Mouse (Mus musculus) hindbrain, postnatal 0 days (tissue): ENCODE results near the gene Dlgap3. TPM values are rescaled to one million over a fixed set of nuclear protein-coding genes. Genes with fewer than 3 reads are reported as not detected.

Experiments used
- ATAC-seq: fragments of 200-750 bp; cut with Nextera tagmentation; 2 replicates; pipeline ENCODE4 v1.8.0; 2017; ENCODE audit warnings: mild to moderate bottlenecking, moderate TSS enrichment, moderate library complexity
- DNase-seq: peaks from one replicate; pipeline ENCODE4 v3.0.0-alpha.2; 2015; ENCODE audit warnings: low spot score
- H3K27ac ChIP-seq: fragments of 300-500 bp; sonication (generic); 2 replicates; pipeline ENCODE4 v1.5.1; 2014; ENCODE audit warnings: mild to moderate bottlenecking
- H3K27me3 ChIP-seq: fragments of 300-500 bp; sonication (generic); 2 replicates; pipeline ENCODE4 v1.6.1; 2014; ENCODE audit warnings: low read length, mixed read lengths; ENCODE audit not compliant: insufficient read depth
- H3K36me3 ChIP-seq: fragments of 300-500 bp; sonication (generic); 2 replicates; pipeline ENCODE4 v1.6.1; 2014; ENCODE audit warnings: low read length, mixed read lengths; ENCODE audit not compliant: insufficient read depth
- H3K4me1 ChIP-seq: fragments of 300-500 bp; sonication (generic); 2 replicates; pipeline ENCODE4 v1.6.1; 2014; ENCODE audit warnings: antibody characterized with exemption, low read length, mixed read lengths; ENCODE audit not compliant: insufficient read depth
- H3K4me2 ChIP-seq: fragments of 300-500 bp; sonication (generic); 2 replicates; pipeline ENCODE4 v1.6.1; 2014; ENCODE audit warnings: low read depth, mild to moderate bottlenecking, low read length, moderate library complexity, mixed read lengths
- H3K4me3 ChIP-seq: fragments of 300-500 bp; sonication (generic); 2 replicates; pipeline ENCODE4 v1.5.1; 2014; ENCODE audit warnings: low read length
- H3K9ac ChIP-seq: fragments of 300-500 bp; sonication (generic); replicated peaks from 2 replicates; pipeline ENCODE4 v1.6.1; 2014; ENCODE audit warnings: mild to moderate bottlenecking, low read length, moderate library complexity, mixed read lengths
- H3K9me3 ChIP-seq: fragments of 300-500 bp; sonication (generic); 2 replicates; pipeline ENCODE4 v1.6.1; 2016; ENCODE audit warnings: low read length, mixed read lengths
- CTCF ChIP-seq: IDR thresholded peaks from 2 replicates; pipeline ENCODE4 v1.5.1; 2016; ENCODE audit warnings: antibody characterized with exemption, control low read depth, low read depth
- WGBS: fragments of 180-500 bp; shearing (Covaris S2); extraction: QIAGEN DNeasy Blood & Tissue Kit; methylation state at CpG from one replicate; pipeline ENCODE4 v1.1.7; 2014; 5-methylcytosine and 5-hydroxymethylcytosine counted together
- polyA plus RNA-seq: library from polyadenylated mRNA; unstranded; fragments of >200 nt; fragmentation: Nextera tagmentation; extraction: Ambion mirVana; gene quantifications from 2 replicates; pipeline ENCODE4 v1.2.1, GENCODE M21; 2015
- total RNA-seq: library from RNA; depleted of rRNA; stranded (reverse); fragments of >200 nt; gene quantifications from 2 replicates; pipeline ENCODE4 v1.2.3, GENCODE M21; 2014

The Dlgap3 gene
- total and polyA plus RNA-seq, 2 experiments from 2014 or later = 34.2 to 153 TPM

DNA sequence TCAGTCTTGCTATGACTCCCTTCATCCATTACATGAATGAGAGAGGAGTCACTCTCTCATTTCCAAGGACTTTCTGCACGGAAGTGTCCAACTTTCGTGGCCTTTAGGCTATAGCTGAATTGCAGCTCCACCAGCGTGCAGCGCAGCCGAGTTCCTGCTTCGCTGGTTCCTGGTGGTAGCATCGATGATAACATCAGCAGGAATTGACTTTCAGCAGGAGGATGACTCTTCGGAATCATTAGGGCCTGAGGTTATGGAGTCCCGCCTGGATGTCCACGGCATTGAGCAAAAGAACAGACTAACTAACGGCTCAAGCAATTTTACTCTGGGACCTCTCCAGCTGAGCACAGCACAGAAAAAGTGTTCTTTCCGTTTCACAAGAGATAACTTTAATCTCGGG is 19.0 kb upstream of the Dlgap3 start:
- peaks cover 4% of the 10 kb centered on the region; the same call in 1 of the 2 replicates for H3K9me3 ChIP-seq
- DNase-seq = no peak
- H3K27me3 ChIP-seq = no peaks in the 10 kb centered on the region

DNA sequence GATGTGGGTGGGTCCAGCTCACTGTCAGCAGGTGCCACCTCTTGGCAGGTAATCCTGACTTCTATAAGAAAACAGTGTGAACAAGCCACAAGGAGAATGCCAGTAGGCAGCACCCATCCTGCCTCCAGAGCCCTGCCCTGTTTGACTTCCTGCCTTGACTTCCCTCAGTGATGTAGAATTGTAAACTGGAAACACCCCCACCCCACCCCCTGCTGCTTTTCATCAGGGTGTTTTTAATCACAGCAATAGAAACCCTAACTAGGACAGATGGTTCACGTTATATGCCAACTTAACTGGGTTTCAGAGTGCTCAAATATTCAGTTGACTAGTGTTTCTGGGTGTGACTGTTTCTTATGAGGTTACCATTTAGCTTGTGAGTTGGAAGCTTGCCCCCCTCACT is 15.7 kb upstream of the Dlgap3 start:
- Histone ChIP-seq H3K4me2 (no peak overlapping the region), H3K4me1 (no peaks in the 10 kb centered on the region), H3K27ac (no peak overlapping the region), H3K36me3 (no peaks in the 10 kb centered on the region), H3K9ac (no peak overlapping the region), H3K9me3 (peaks cover 3% of the 10 kb centered on the region; the same call in 1 of the 2 replicates), H3K27me3 (no peaks in the 10 kb centered on the region), H3K4me3 (no peak overlapping the region)
- DNase-seq (no peak), ATAC-seq (no peak)
- 66% methylated on average over 1 of the region's 1 CpGs for WGBS
- TF ChIP-seq CTCF = no peak

More for the DNA sequence above, 19.0 kb upstream of the Dlgap3 start:
- no peaks in the 10 kb centered on the region for H3K36me3 ChIP-seq
- H3K4me1 ChIP-seq = no peaks in the 10 kb centered on the region
- 82% methylated on average over 13 of the region's 13 CpGs for WGBS
- TF ChIP-seq CTCF = no peak
- ATAC-seq = no peak
- H3K27ac ChIP-seq = no peak overlapping the region
- no peak overlapping the region for H3K4me2 ChIP-seq
- no peak overlapping the region for H3K4me3 ChIP-seq
- no peak overlapping the region for H3K9ac ChIP-seq

DNA sequence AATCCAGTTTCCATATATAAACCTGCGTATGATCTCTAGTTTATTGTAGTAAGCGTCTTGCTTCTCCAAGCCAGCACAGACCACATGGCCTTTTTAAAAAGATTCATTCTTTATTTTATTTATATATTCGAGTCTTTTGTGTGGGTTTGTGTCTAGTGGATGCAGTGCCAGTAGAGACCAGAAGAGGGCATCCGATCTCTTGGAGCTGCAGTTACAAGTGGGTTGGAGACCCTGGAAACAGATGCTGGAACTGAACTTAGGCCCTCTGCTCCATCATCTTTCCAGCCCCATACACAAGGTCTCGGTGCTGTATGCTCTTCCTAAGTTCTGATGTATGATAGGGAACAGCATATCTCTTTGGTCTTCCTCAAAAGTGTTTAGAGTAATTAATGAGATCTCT is 13.2 kb upstream of the Dlgap3 start:
- WGBS = 67% methylated on average over 5 of the region's 5 CpGs

DNA sequence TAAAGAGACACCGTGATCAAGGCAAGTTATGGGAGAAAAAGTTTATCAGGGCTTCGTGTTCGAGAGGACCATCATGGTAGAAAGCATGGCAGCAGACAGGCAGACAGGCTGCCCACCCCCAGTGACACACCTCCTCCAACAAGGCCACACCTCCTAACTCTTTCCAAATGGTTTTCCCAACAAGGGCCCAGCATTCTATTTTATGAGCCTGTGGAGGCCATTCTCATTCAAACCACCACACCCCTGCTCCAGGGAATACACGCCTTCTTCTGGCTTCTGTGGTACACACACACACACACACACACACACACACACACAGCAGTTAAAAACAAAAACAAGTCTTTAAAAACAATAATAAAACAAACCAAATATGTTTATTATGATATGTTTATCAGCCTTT is 11.3 kb upstream of the Dlgap3 start:
- Histone ChIP-seq H3K4me1 (no peaks in the 10 kb centered on the region), H3K9me3 (no peaks in the 10 kb centered on the region), H3K4me2 (no peak overlapping the region), H3K4me3 (no peak overlapping the region), H3K27me3 (no peaks in the 10 kb centered on the region), H3K36me3 (no peaks in the 10 kb centered on the region), H3K9ac (no peak overlapping the region), H3K27ac (no peak overlapping the region)
- WGBS = 84% methylated on average over 4 of the region's 4 CpGs
- no peak for TF ChIP-seq CTCF
- no peak for ATAC-seq
- no peak for DNase-seq

More for the DNA sequence above, 13.2 kb upstream of the Dlgap3 start:
- H3K4me3 ChIP-seq = no peak overlapping the region
- TF ChIP-seq CTCF = peak; percentile 39; the same call in 1 of the 2 replicates
- DNase-seq = no peak
- H3K27ac ChIP-seq = no peak overlapping the region
- no peak for ATAC-seq
- H3K9me3 ChIP-seq = no peaks in the 10 kb centered on the region
- H3K36me3 ChIP-seq = no peaks in the 10 kb centered on the region
- no peak overlapping the region for H3K9ac ChIP-seq
- no peak overlapping the region for H3K4me2 ChIP-seq
- no peaks in the 10 kb centered on the region for H3K4me1 ChIP-seq
- H3K27me3 ChIP-seq = no peaks in the 10 kb centered on the region

GRCm38 (mm10) chr4:127163926-127164325 is 5.1 kb upstream of the Dlgap3 start:
- H3K4me2 ChIP-seq = no peak overlapping the region
- H3K4me3 ChIP-seq = no peak overlapping the region
- no peaks in the 10 kb centered on the region for H3K36me3 ChIP-seq
- no peak overlapping the region for H3K9ac ChIP-seq
- TF ChIP-seq CTCF = no peak
- H3K27me3 ChIP-seq = no peaks in the 10 kb centered on the region
- ATAC-seq (no peak), DNase-seq (no peak)
- H3K9me3 ChIP-seq = no peaks in the 10 kb centered on the region
- no peaks in the 10 kb centered on the region for H3K4me1 ChIP-seq
- WGBS = 74% methylated on average over 8 of the region's 8 CpGs
- no peak overlapping the region for H3K27ac ChIP-seq

GRCm38 (mm10) chr4:127167096-127167495 is 1.9 kb upstream of the Dlgap3 start:
- Histone ChIP-seq H3K4me1 (peaks cover 14% of the 10 kb centered on the region; the same call in 1 of the 2 replicates), H3K27me3 (no peaks in the 10 kb centered on the region), H3K9me3 (no peaks in the 10 kb centered on the region), H3K27ac (no peak overlapping the region), H3K4me3 (no peak overlapping the region), H3K4me2 (no peak overlapping the region), H3K36me3 (no peaks in the 10 kb centered on the region), H3K9ac (no peak overlapping the region)
- 75% methylated on average over 5 of the region's 5 CpGs for WGBS
- TF ChIP-seq CTCF = no peak
- DNase-seq = no peak
- no peak for ATAC-seq

GRCm38 (mm10) chr4:127167731-127168130 is 1.3 kb upstream of the Dlgap3 start:
- Histone ChIP-seq H3K27me3 (no peaks in the 10 kb centered on the region), H3K36me3 (no peaks in the 10 kb centered on the region), H3K27ac (peak overlapping the region; percentile 89; the same call in 1 of the 2 replicates), H3K9me3 (no peaks in the 10 kb centered on the region), H3K4me2 (peak overlapping the region; percentile 92), H3K4me3 (peak overlapping the region; percentile 95), H3K4me1 (peaks cover 14% of the 10 kb centered on the region; the same call in 1 of the 2 replicates), H3K9ac (peak overlapping the region; percentile 88; the same call in 1 of the 2 replicates)
- TF ChIP-seq CTCF = no peak
- ATAC-seq (peak; percentile 11; the same call in 1 of the 2 replicates), DNase-seq (no peak)
- WGBS = 16% methylated on average over 8 of the region's 8 CpGs
